8 mouse cellular contexts compared by ENCODE assay signal in genomic region chr11:88862355-88862754, GRCm38 (mm10). TPM values are rescaled to one million over a fixed set of nuclear protein-coding genes. Genes with fewer than 3 reads are reported as not detected.
A peak's percentile ranks its signal among the peaks of the same experiment; 100 is the strongest.
DNase-seq lines count a peak whose midpoint lies in the region; ATAC-seq and TF ChIP-seq lines count a peak whose summit lies in the region.
"Had no signal": no experiment of that assay in that cellular context is flagged by ENCODE, and none has a peak within 500 bp of the region (broad histone marks: within the 10 kb centered on the region; RNA-seq: fewer than 3 reads in every experiment).

No protein-coding gene starts in this region.

- DNase-seq in A20 (ENCODE audit: low read depth, low spot score) (peak; percentile 35), CH12.LX (ENCODE audit: extremely low read depth) (no peak)
- DNase-seq in forebrain, postnatal 0 days: no peak
- no peak for DNase-seq in thymus, postnatal 14 days
- no peak for DNase-seq in thymus, adult 18-20 months
- no peak for DNase-seq in adrenal gland, adult 8-10 months
- DNase-seq: thymus, adult 2 months had no signal

- peak overlapping the region; percentile 52 for H3K4me2 ChIP-seq in CH12.LX (ENCODE audit: insufficient read depth, low read depth, poor library complexity, severe bottlenecking)
- peak overlapping the region; percentile 99 for H3K4me2 ChIP-seq in forebrain, postnatal 0 days (ENCODE audit: low read depth)
- H3K4me2 ChIP-seq in liver, embryonic 15.5 days: peak overlapping the region; percentile 97

- in situ Hi-C loops in CH12.LX (cut with MboI; ENCODE audit: low pct_ligation_motif_present, low pct_unique_long_range_greater_than_20kb, low sequenced_read_pairs): no loop called here

- no peak for ATAC-seq in forebrain, postnatal 0 days
- ATAC-seq in liver, embryonic 15.5 days (ENCODE audit: insufficient read depth): no peak

- no peak for TF ChIP-seq RAD21 in CH12.LX (IDR thresholded peaks at IDR 0.05; ENCODE audit: low read depth, low read length)

- WGBS in forebrain, postnatal 0 days: 86% methylated on average over 2 of the region's 2 CpGs
- 59% methylated on average over 2 of the region's 2 CpGs for WGBS in liver, embryonic 15.5 days (ENCODE audit: insufficient replicate concordance)

- dilution Hi-C loops in CH12.LX (cut with MboI; ENCODE audit: extremely low pct_ligation_motif_present, extremely low pct_unique_long_range_greater_than_20kb, low sequenced_read_pairs): no loop called here

- TF ChIP-seq POLR2A in CH12.LX (IDR thresholded peaks at IDR 0.05; ENCODE audit: low read depth, low read length): no peak

- no peaks in the 10 kb centered on the region for H3K27me3 ChIP-seq in CH12.LX (replicated peaks)
- no peaks in the 10 kb centered on the region for H3K27me3 ChIP-seq in forebrain, postnatal 0 days (ENCODE audit: insufficient read depth, low read length)
- peaks cover 10% of the 10 kb centered on the region for H3K27me3 ChIP-seq in liver, embryonic 15.5 days

- no peak for TF ChIP-seq CTCF in CH12.LX (conservative IDR thresholded peaks at IDR 0.05 in 1 of 2, IDR thresholded peaks at IDR 0.05 in 1 of 2; ENCODE audit: low read depth in 2 of 2, low read length in 2 of 2)
- no peak for TF ChIP-seq CTCF in forebrain, postnatal 0 days (IDR thresholded peaks at IDR 0.05; ENCODE audit: low read depth)

- peaks cover 0 to 20% of the 10 kb centered on the region in 2 experiments for H3K36me3 ChIP-seq in CH12.LX (replicated peaks in 1 of 2; ENCODE audit: control insufficient read depth in 1 of 2, insufficient read depth in 1 of 2, low read length in 1 of 2)
- H3K36me3 ChIP-seq in forebrain, postnatal 0 days (ENCODE audit: insufficient read depth): no peaks in the 10 kb centered on the region
- H3K36me3 ChIP-seq in liver, embryonic 15.5 days (replicated peaks): no peaks in the 10 kb centered on the region

- no peaks in the 10 kb centered on the region for H3K9me3 ChIP-seq in CH12.LX (replicated peaks; ENCODE audit: low read length)
- no peaks in the 10 kb centered on the region for H3K9me3 ChIP-seq in forebrain, postnatal 0 days (ENCODE audit: low read length)
- H3K9me3 ChIP-seq in liver, embryonic 15.5 days (replicated peaks): no peaks in the 10 kb centered on the region

- peak overlapping the region; percentile 52; the same call in 1 of the 2 replicates for H3K9ac ChIP-seq in CH12.LX (ENCODE audit: insufficient read depth, low read depth)
- peak overlapping the region; percentile 74 for H3K9ac ChIP-seq in forebrain, postnatal 0 days
- H3K9ac ChIP-seq in liver, embryonic 15.5 days: no peak overlapping the region

- peaks cover 23 to 51% of the 10 kb centered on the region in 2 experiments for H3K4me1 ChIP-seq in CH12.LX (ENCODE audit: control insufficient read depth in 1 of 2, insufficient read depth in 2 of 2)
- peaks cover 7% of the 10 kb centered on the region for H3K4me1 ChIP-seq in forebrain, postnatal 0 days (ENCODE audit: insufficient read depth)
- peaks cover 38% of the 10 kb centered on the region for H3K4me1 ChIP-seq in liver, embryonic 15.5 days (replicated peaks)

- no peak for TF ChIP-seq EP300 in CH12.LX (IDR thresholded peaks at IDR 0.05; ENCODE audit: low read length)

- peak overlapping the region; percentile 9; the same call in 1 of the 2 replicates for H3K27ac ChIP-seq in CH12.LX (ENCODE audit: insufficient read depth, low read depth)
- H3K27ac ChIP-seq in forebrain, postnatal 0 days (ENCODE audit: low read depth, low read length): no peak overlapping the region
- no peak overlapping the region for H3K27ac ChIP-seq in liver, embryonic 15.5 days (replicated peaks)

- peak overlapping the region; percentile 66 to 89 (median 77) for H3K4me3 ChIP-seq in CH12.LX (replicated peaks in 1 of 3; ENCODE audit: low read depth in 2 of 3, low read length in 2 of 3, poor library complexity in 1 of 3)
- peak overlapping the region; percentile 71 for H3K4me3 ChIP-seq in forebrain, postnatal 0 days (ENCODE audit: low read depth, low read length)
- peak overlapping the region; percentile 64 for H3K4me3 ChIP-seq in liver, embryonic 15.5 days (replicated peaks)

- H3K79me2 ChIP-seq in CH12.LX (replicated peaks; ENCODE audit: control insufficient read depth, extremely low read depth, insufficient read depth, poor library complexity, severe bottlenecking): peaks cover 55% of the 10 kb centered on the region

TF ChIP-seq in CH12.LX, 34 proteins besides CTCF, POLR2A, EP300 and RAD21:
- no peak for TF ChIP-seq GABPA (IDR thresholded peaks at IDR 0.05; ENCODE audit: insufficient replicate concordance, low read depth, low read length)

RNA-seq across cellular contexts. Expression of gene Akap1, which starts 2.0 kb away (rescaled TPM):
- 46.4 and 57.6 TPM in 2 replicates for total RNA-seq in CH12.LX (2012; rRNA removed)
- total RNA-seq in CH12.LX (2014; rRNA removed): 47.5 and 51.6 TPM in 2 replicates
- polyA plus RNA-seq in CH12.LX (2012; ENCODE audit: insufficient read length, low read depth): 53.4 and 54.8 TPM in 2 replicates
- 53.2 and 60.7 TPM in 2 replicates for total RNA-seq in forebrain, postnatal 0 days (2014; rRNA removed)
- polyA plus RNA-seq in forebrain, postnatal 0 days (2015; fragmentation: Nextera tagmentation; extraction: Ambion mirVana): 24.5 and 28.6 TPM in 2 replicates
- polyA plus RNA-seq in liver, embryonic 15.5 days (2015; fragmentation: Nextera tagmentation; extraction: Ambion mirVana): 8.7 and 9.7 TPM in 2 replicates
- total RNA-seq in adrenal gland, adult 8-10 months (2022): 100 to 1,000 TPM; 102 to 124 (median 117) TPM
